Mouse (Mus musculus): ENCODE measurements around the gene Cadm1. TPM values are rescaled to one million over a fixed set of nuclear protein-coding genes. Genes with fewer than 3 reads are reported as not detected.

Cadm1 gene
- polyA plus RNA-seq, 1 experiment from 2014 or later: 150 TPM

- no peak for DNase-seq (ENCODE audit: low spot score)
- H3K4me3 ChIP-seq (ENCODE audit: low read depth, low read length): no peak overlapping the region
- peaks cover 2% of the 10 kb centered on the region; the same call in 1 of the 2 replicates for H3K4me1 ChIP-seq (replicated peaks; ENCODE audit: control insufficient read depth, insufficient read depth, low read length)
- no peak overlapping the region for H3K27ac ChIP-seq (ENCODE audit: low read depth, low read length)
- ATAC-seq (ENCODE audit: low FRiP score): no peak
- WGBS: 84% methylated on average over 11 of the region's 11 CpGs
- no peak overlapping the region for H3K9ac ChIP-seq (ENCODE audit: low read depth, low read length)
- H3K27me3 ChIP-seq (ENCODE audit: control insufficient read depth, insufficient read depth, low read length): no peaks in the 10 kb centered on the region
- H3K4me2 ChIP-seq (replicated peaks; ENCODE audit: low read depth, low read length): no peak overlapping the region
- H3K9me3 ChIP-seq (ENCODE audit: control insufficient read depth, low read length): no peaks in the 10 kb centered on the region
- peaks cover under 1% of the 10 kb centered on the region; the same call in 1 of the 2 replicates for H3K36me3 ChIP-seq (ENCODE audit: control insufficient read depth, insufficient read depth, low read length)
These were observed 4.9 kb downstream of the Cadm1 start for GRCm38 (mm10) chr9:47534573-47535475.

GRCm38 (mm10) chr9:47545245-47545644 lies 15.3 kb downstream of the Cadm1 start:
- Histone ChIP-seq H3K4me1 (replicated peaks; ENCODE audit: control insufficient read depth, insufficient read depth, low read length) (no peaks in the 10 kb centered on the region), H3K36me3 (ENCODE audit: control insufficient read depth, insufficient read depth, low read length) (no peaks in the 10 kb centered on the region), H3K4me3 (ENCODE audit: low read depth, low read length) (no peak overlapping the region), H3K27me3 (ENCODE audit: control insufficient read depth, insufficient read depth, low read length) (no peaks in the 10 kb centered on the region), H3K9ac (ENCODE audit: low read depth, low read length) (no peak overlapping the region), H3K27ac (ENCODE audit: low read depth, low read length) (no peak overlapping the region), H3K9me3 (ENCODE audit: control insufficient read depth, low read length) (no peaks in the 10 kb centered on the region), H3K4me2 (replicated peaks; ENCODE audit: low read depth, low read length) (no peak overlapping the region)
- WGBS: 81% methylated on average over 7 of the region's 7 CpGs
- DNase-seq (ENCODE audit: low spot score) (no peak), ATAC-seq (ENCODE audit: low FRiP score) (no peak)

GRCm38 (mm10) chr9:47545667-47546066 lies 15.7 kb downstream of the Cadm1 start:
- Histone ChIP-seq H3K9ac (ENCODE audit: low read depth, low read length) (no peak overlapping the region), H3K9me3 (ENCODE audit: control insufficient read depth, low read length) (no peaks in the 10 kb centered on the region), H3K27ac (ENCODE audit: low read depth, low read length) (no peak overlapping the region), H3K4me2 (replicated peaks; ENCODE audit: low read depth, low read length) (no peak overlapping the region), H3K4me3 (ENCODE audit: low read depth, low read length) (no peak overlapping the region), H3K27me3 (ENCODE audit: control insufficient read depth, insufficient read depth, low read length) (no peaks in the 10 kb centered on the region), H3K36me3 (ENCODE audit: control insufficient read depth, insufficient read depth, low read length) (no peaks in the 10 kb centered on the region), H3K4me1 (replicated peaks; ENCODE audit: control insufficient read depth, insufficient read depth, low read length) (no peaks in the 10 kb centered on the region)
- ATAC-seq (ENCODE audit: low FRiP score) (no peak), DNase-seq (ENCODE audit: low spot score) (no peak)
- 72% methylated on average over 12 of the region's 12 CpGs for WGBS

- no peaks in the 10 kb centered on the region for H3K36me3 ChIP-seq (ENCODE audit: control insufficient read depth, insufficient read depth, low read length)
- H3K9ac ChIP-seq (ENCODE audit: low read depth, low read length): no peak overlapping the region
- no peak overlapping the region for H3K27ac ChIP-seq (ENCODE audit: low read depth, low read length)
- no peaks in the 10 kb centered on the region for H3K9me3 ChIP-seq (ENCODE audit: control insufficient read depth, low read length)
- WGBS: 96% methylated on average over 12 of the region's 12 CpGs
- H3K4me2 ChIP-seq (replicated peaks; ENCODE audit: low read depth, low read length): no peak overlapping the region
- no peak for DNase-seq (ENCODE audit: low spot score)
- H3K4me3 ChIP-seq (ENCODE audit: low read depth, low read length): no peak overlapping the region
- H3K4me1 ChIP-seq (replicated peaks; ENCODE audit: control insufficient read depth, insufficient read depth, low read length): no peaks in the 10 kb centered on the region
- no peaks in the 10 kb centered on the region for H3K27me3 ChIP-seq (ENCODE audit: control insufficient read depth, insufficient read depth, low read length)
- ATAC-seq (ENCODE audit: low FRiP score): no peak
These were observed 18.4 kb downstream of the Cadm1 start for GRCm38 (mm10) chr9:47548402-47548801.

GRCm38 (mm10) chr9:47548916-47549315 lies 18.9 kb downstream of the Cadm1 start:
- Histone ChIP-seq H3K9ac (ENCODE audit: low read depth, low read length) (no peak overlapping the region), H3K4me2 (replicated peaks; ENCODE audit: low read depth, low read length) (no peak overlapping the region), H3K27me3 (ENCODE audit: control insufficient read depth, insufficient read depth, low read length) (no peaks in the 10 kb centered on the region), H3K4me3 (ENCODE audit: low read depth, low read length) (no peak overlapping the region), H3K9me3 (ENCODE audit: control insufficient read depth, low read length) (no peaks in the 10 kb centered on the region), H3K36me3 (ENCODE audit: control insufficient read depth, insufficient read depth, low read length) (no peaks in the 10 kb centered on the region), H3K4me1 (replicated peaks; ENCODE audit: control insufficient read depth, insufficient read depth, low read length) (no peaks in the 10 kb centered on the region), H3K27ac (ENCODE audit: low read depth, low read length) (no peak overlapping the region)
- 90% methylated on average over 5 of the region's 5 CpGs for WGBS
- ATAC-seq (ENCODE audit: low FRiP score) (no peak), DNase-seq (ENCODE audit: low spot score) (no peak)

GRCm38 (mm10) chr9:47552960-47553575 lies 23.1 kb downstream of the Cadm1 start:
- no peak overlapping the region for H3K4me3 ChIP-seq (ENCODE audit: low read depth, low read length)
- H3K27ac ChIP-seq (ENCODE audit: low read depth, low read length): no peak overlapping the region; the same call in 1 of the 2 replicates
- no peak for DNase-seq (ENCODE audit: low spot score)
- no peaks in the 10 kb centered on the region for H3K36me3 ChIP-seq (ENCODE audit: control insufficient read depth, insufficient read depth, low read length)
- no peaks in the 10 kb centered on the region for H3K4me1 ChIP-seq (replicated peaks; ENCODE audit: control insufficient read depth, insufficient read depth, low read length)
- ATAC-seq (ENCODE audit: low FRiP score): no peak
- no peak overlapping the region for H3K4me2 ChIP-seq (replicated peaks; ENCODE audit: low read depth, low read length)
- H3K27me3 ChIP-seq (ENCODE audit: control insufficient read depth, insufficient read depth, low read length): no peaks in the 10 kb centered on the region
- H3K9ac ChIP-seq (ENCODE audit: low read depth, low read length): no peak overlapping the region
- 92% methylated on average over 10 of the region's 10 CpGs for WGBS
- no peaks in the 10 kb centered on the region for H3K9me3 ChIP-seq (ENCODE audit: control insufficient read depth, low read length)

GRCm38 (mm10) chr9:47560726-47561125 lies 30.8 kb downstream of the Cadm1 start:
- 93% methylated on average over 3 of the region's 3 CpGs for WGBS
- Histone ChIP-seq H3K36me3 (ENCODE audit: control insufficient read depth, insufficient read depth, low read length) (no peaks in the 10 kb centered on the region), H3K4me3 (ENCODE audit: low read depth, low read length) (no peak overlapping the region), H3K4me2 (replicated peaks; ENCODE audit: low read depth, low read length) (no peak overlapping the region), H3K9me3 (ENCODE audit: control insufficient read depth, low read length) (no peaks in the 10 kb centered on the region), H3K4me1 (replicated peaks; ENCODE audit: control insufficient read depth, insufficient read depth, low read length) (no peaks in the 10 kb centered on the region), H3K9ac (ENCODE audit: low read depth, low read length) (no peak overlapping the region), H3K27ac (ENCODE audit: low read depth, low read length) (no peak overlapping the region), H3K27me3 (ENCODE audit: control insufficient read depth, insufficient read depth, low read length) (no peaks in the 10 kb centered on the region)
- ATAC-seq (ENCODE audit: low FRiP score): no peak
- no peak for DNase-seq (ENCODE audit: low spot score)

GRCm38 (mm10) chr9:47561596-47561995 lies 31.6 kb downstream of the Cadm1 start:
- H3K36me3 ChIP-seq (ENCODE audit: control insufficient read depth, insufficient read depth, low read length): no peaks in the 10 kb centered on the region
- H3K9ac ChIP-seq (ENCODE audit: low read depth, low read length): no peak overlapping the region
- H3K27ac ChIP-seq (ENCODE audit: low read depth, low read length): no peak overlapping the region
- H3K4me3 ChIP-seq (ENCODE audit: low read depth, low read length): no peak overlapping the region
- H3K4me2 ChIP-seq (replicated peaks; ENCODE audit: low read depth, low read length): no peak overlapping the region
- no peaks in the 10 kb centered on the region for H3K4me1 ChIP-seq (replicated peaks; ENCODE audit: control insufficient read depth, insufficient read depth, low read length)
- no peak for ATAC-seq (ENCODE audit: low FRiP score)
- DNase-seq (ENCODE audit: low spot score): no peak
- H3K27me3 ChIP-seq (ENCODE audit: control insufficient read depth, insufficient read depth, low read length): no peaks in the 10 kb centered on the region
- 87% methylated on average over 4 of the region's 4 CpGs for WGBS
- no peaks in the 10 kb centered on the region for H3K9me3 ChIP-seq (ENCODE audit: control insufficient read depth, low read length)

- no peak for DNase-seq (ENCODE audit: low spot score)
- H3K9me3 ChIP-seq (ENCODE audit: control insufficient read depth, low read length): no peaks in the 10 kb centered on the region
These were observed 35.1 kb downstream of the Cadm1 start for GRCm38 (mm10) chr9:47565088-47565487.

More at GRCm38 (mm10) chr9:47565088-47565487, 35.1 kb downstream of the Cadm1 start:
- H3K36me3 ChIP-seq (ENCODE audit: control insufficient read depth, insufficient read depth, low read length): no peaks in the 10 kb centered on the region
- no peaks in the 10 kb centered on the region for H3K4me1 ChIP-seq (replicated peaks; ENCODE audit: control insufficient read depth, insufficient read depth, low read length)
- 81% methylated on average over 5 of the region's 5 CpGs for WGBS
- H3K9ac ChIP-seq (ENCODE audit: low read depth, low read length): no peak overlapping the region
- no peak overlapping the region for H3K27ac ChIP-seq (ENCODE audit: low read depth, low read length)
- no peak overlapping the region for H3K4me3 ChIP-seq (ENCODE audit: low read depth, low read length)
- no peaks in the 10 kb centered on the region for H3K27me3 ChIP-seq (ENCODE audit: control insufficient read depth, insufficient read depth, low read length)
- no peak for ATAC-seq (ENCODE audit: low FRiP score)
- H3K4me2 ChIP-seq (replicated peaks; ENCODE audit: low read depth, low read length): no peak overlapping the region
